Mouse (Mus musculus) heart, adult 10 weeks (tissue): ENCODE measurements around the gene Ttc17. TPM values are rescaled to one million over a fixed set of nuclear protein-coding genes. Genes with fewer than 3 reads are reported as not detected.

Source experiments
- polyA plus RNA-seq: library from polyadenylated mRNA; stranded (reverse); fragments of 350-450 nt; fragmentation: Illumina TruSeq; extraction: RNeasy Lipid Tissue Mini Kit (QIAGEN cat#74804); gene quantifications from one replicate; pipeline ENCODE4 v1.2.3, GENCODE M21; 2014; ENCODE audit warnings: low read depth, low replicate concordance

Ttc17 gene
- polyA plus RNA-seq: 23.4 TPM

DNA sequence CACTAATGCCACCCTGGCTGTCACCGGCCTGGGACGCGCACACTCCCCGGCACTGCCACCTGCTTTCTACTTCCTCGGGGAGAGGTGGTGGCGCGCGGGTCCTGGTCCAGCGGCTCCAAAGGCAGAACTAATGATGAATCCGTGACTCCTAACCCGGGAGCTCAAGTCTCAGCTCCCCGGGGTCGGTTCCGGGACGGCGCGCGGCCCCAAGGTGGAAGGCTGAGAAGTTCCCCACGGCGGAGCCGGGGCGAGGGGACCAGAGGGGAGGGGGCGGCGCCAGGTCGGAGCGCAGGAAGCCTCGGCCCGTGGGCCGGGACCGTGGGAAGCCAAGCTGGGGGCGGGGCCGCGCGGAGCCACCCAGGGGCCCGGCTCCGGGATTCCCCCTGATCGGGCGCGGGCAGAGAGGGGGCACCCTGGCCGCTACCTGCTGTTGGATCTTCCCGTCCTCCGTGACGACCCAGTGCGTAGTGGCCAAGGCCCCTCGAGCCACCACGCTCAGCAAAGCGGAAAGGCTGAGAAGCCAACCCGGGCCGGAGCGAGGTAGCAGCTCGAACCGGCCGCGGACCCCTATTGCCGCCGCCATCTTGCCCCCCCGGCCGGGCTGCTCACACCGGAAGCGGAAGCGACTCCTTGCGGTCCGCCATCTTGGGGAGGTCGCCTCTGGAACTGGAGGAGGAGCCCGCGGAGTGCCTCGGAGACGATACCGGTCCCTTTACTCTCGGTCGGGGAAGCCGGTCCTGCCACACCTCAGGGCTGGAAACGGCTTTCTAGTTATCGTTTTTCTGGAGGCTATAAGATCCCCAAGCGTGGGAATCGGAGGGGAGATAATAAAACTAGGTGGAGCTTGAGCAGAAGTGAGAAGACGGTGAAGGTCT, at the start of gene Ttc17:
Gene Ttc17, minus strand, starts transcription at position 607 of the 875 bp plus-strand sequence.

Other genes with a start within 250 kb of the Ttc17 start
- 27.7 TPM for gene Hsd17b12, start 248.7 kb downstream of the Ttc17 start, polyA plus RNA-seq
- 37.0 TPM for gene Api5, start 31.4 kb upstream of the Ttc17 start, polyA plus RNA-seq